Mouse (Mus musculus) lung, embryonic 15.5 days (tissue): ENCODE measurements at regions not wholly inside any gene's neighbourhood (a gene's known extent, or its start where the extent isn't known, plus 50 kb on each side); places are given as distances from the start of the nearest gene placed in this dataset.

ENCODE experiments used
- ATAC-seq: fragments of 200-750 bp; cut with Nextera tagmentation; 2 replicates; pipeline ENCODE4 v1.8.0; 2017; ENCODE audit warnings: moderate number of reproducible peaks, borderline replicate concordance; ENCODE audit not compliant: low FRiP score, low TSS enrichment; ENCODE audit errors: extremely low read depth
- H3K27ac ChIP-seq: fragments of 300-500 bp; sonication (generic); 2 replicates; pipeline ENCODE4 v1.5.1; 2015; ENCODE audit warnings: moderate library complexity, mild to moderate bottlenecking, inconsistent platforms
- H3K27me3 ChIP-seq: fragments of 300-500 bp; sonication (generic); 2 replicates; pipeline ENCODE4 v1.6.1; 2015; ENCODE audit warnings: inconsistent platforms
- H3K36me3 ChIP-seq: fragments of 300-500 bp; sonication (generic); 2 replicates; pipeline ENCODE4 v1.6.1; 2015; ENCODE audit warnings: inconsistent platforms
- H3K4me1 ChIP-seq: fragments of 300-500 bp; sonication (generic); 2 replicates; pipeline ENCODE4 v1.6.1; 2015; ENCODE audit warnings: inconsistent platforms
- H3K4me2 ChIP-seq: fragments of 300-500 bp; sonication (generic); 2 replicates; pipeline ENCODE4 v1.6.1; 2015; ENCODE audit warnings: inconsistent platforms, mild to moderate bottlenecking, moderate library complexity
- H3K4me3 ChIP-seq: fragments of 300-500 bp; sonication (generic); 2 replicates; pipeline ENCODE4 v1.5.1; 2015; ENCODE audit warnings: mild to moderate bottlenecking, inconsistent platforms
- H3K9ac ChIP-seq: fragments of 300-500 bp; sonication (generic); 2 replicates; pipeline ENCODE4 v1.6.1; 2015; ENCODE audit warnings: inconsistent platforms
- H3K9me3 ChIP-seq: fragments of 300-500 bp; sonication (generic); 2 replicates; pipeline ENCODE4 v1.6.1; 2016; ENCODE audit warnings: inconsistent platforms
- WGBS: fragments of 180-500 bp; shearing (Covaris S2); methylation state at CpG from one replicate; pipeline ENCODE4 v1.1.7; 2015; 5-methylcytosine and 5-hydroxymethylcytosine counted together

DNA sequence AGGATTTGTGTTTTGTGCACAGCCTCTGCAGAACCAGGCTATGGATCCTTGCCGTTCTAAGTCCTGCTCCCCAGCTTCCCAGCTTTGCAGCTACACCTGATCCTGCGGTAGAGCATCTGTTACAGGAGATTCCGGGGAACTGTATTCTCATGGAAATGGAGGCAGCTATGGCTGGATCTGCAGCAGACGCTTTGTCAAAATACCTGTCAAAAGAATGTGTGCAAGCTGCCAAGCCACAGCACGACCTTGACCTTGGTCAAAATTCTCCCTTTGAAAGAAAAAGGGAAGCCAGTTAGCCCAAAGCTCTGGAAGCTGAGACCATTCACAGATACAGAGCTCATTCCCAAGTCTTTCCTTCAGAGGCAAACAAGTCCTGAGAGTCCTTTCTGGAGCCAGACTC lies 255.3 kb downstream of the Med13l start:
- Histone ChIP-seq H3K27ac (no peak overlapping the region), H3K27me3 (no peaks in the 10 kb centered on the region; the same call in 1 of the 2 replicates), H3K4me2 (no peak overlapping the region), H3K9ac (no peak overlapping the region), H3K4me1 (no peaks in the 10 kb centered on the region), H3K36me3 (no peaks in the 10 kb centered on the region), H3K4me3 (no peak overlapping the region), H3K9me3 (no peaks in the 10 kb centered on the region)
- whole genome bisulfite sequencing = 58% methylated on average over 5 of the region's 5 CpGs
- ATAC-seq = no peak

DNA sequence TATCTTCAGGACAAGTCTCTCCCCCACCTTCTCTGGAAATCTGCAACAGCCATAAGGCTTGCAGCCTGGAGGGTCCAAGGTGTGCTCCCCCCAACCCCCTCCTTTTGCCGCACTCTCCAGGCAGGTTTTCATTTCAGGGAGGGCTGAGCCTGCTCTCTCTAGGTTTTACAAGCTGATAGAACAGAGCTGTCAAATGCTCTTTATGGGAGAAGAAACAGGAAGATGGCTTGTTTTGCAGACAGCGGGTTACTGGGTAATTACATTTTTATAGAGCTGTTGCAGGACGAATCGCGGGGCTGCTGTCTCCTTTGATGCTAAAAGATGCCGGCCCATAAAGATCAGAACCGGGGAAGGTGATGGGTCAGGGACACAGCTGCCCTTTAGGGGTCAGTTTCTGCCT lies 257.8 kb downstream of the Med13l start:
- no peak overlapping the region for H3K27ac ChIP-seq
- no peak overlapping the region for H3K4me2 ChIP-seq
- no peak for ATAC-seq
- 28% methylated on average over 7 of the region's 7 CpGs for WGBS
- H3K9ac ChIP-seq = no peak overlapping the region
- no peaks in the 10 kb centered on the region for H3K4me1 ChIP-seq
- no peaks in the 10 kb centered on the region for H3K36me3 ChIP-seq
- H3K27me3 ChIP-seq = no peaks in the 10 kb centered on the region; the same call in 1 of the 2 replicates
- no peaks in the 10 kb centered on the region for H3K9me3 ChIP-seq
- H3K4me3 ChIP-seq = no peak overlapping the region

DNA sequence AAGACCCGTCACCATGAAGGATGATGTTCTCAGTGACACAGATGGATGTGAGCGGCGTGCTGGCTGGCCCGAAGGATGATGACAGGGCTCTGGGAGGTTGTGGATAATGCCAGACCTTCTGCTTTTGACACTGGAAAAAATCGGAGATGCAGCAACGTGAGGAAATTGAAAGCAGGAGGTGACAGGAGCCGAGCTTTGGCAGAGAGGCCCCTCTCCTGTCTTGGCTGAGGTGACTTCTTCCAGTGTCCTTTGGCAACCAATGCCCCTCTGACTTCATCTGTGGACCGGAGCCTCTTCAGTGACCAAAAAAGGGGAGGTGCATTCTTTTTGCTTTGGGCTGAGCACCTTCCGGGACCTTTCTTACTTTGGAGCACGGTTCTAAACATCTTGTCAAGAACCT lies 264.3 kb downstream of the Med13l start:
- Histone ChIP-seq H3K27me3 (no peaks in the 10 kb centered on the region), H3K4me1 (no peaks in the 10 kb centered on the region), H3K4me2 (no peak overlapping the region), H3K4me3 (no peak overlapping the region), H3K9me3 (no peaks in the 10 kb centered on the region), H3K36me3 (no peaks in the 10 kb centered on the region), H3K9ac (no peak overlapping the region), H3K27ac (no peak overlapping the region)
- ATAC-seq = no peak
- WGBS = 67% methylated on average over 10 of the region's 10 CpGs

DNA sequence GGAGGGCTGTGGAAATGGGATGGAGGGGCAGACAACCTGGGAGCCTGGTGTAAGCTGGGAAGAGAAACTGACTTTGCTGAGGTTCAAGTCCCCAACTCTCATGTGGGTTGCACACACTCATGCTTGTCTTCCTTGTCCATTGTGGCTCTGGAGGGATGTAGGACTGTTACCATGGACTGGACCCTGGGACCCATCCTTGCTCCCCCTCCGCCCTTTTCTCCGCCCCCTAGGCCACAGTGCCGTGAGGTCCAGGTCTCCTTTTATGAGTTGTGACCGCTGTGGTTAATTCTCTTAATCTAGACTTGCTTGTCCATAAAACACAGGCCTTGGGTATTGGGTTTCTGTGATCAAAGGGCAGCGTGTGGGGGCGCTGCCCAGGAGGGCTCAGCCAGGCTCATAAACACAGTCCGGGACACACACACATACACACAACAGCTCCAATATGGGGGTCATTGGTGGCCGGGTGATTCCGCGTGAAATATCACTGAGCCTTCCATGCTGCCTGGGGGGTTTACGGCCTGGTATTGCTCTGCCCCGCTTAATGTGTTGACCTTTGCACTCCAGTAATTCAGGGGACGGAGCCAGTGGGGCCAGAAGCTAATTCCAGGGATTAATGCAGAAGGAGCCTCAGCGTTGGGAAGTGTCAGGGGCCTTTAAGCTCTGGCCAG lies 268.7 kb downstream of the Med13l start:
- H3K4me2 ChIP-seq = no peak overlapping the region
- H3K9ac ChIP-seq = no peak overlapping the region
- H3K4me1 ChIP-seq = no peaks in the 10 kb centered on the region
- H3K9me3 ChIP-seq = no peaks in the 10 kb centered on the region
- no peaks in the 10 kb centered on the region for H3K36me3 ChIP-seq
- ATAC-seq = no peak
- H3K4me3 ChIP-seq = no peak overlapping the region
- WGBS = 73% methylated on average over 14 of the region's 14 CpGs
- H3K27ac ChIP-seq = no peak overlapping the region
- no peaks in the 10 kb centered on the region for H3K27me3 ChIP-seq

DNA sequence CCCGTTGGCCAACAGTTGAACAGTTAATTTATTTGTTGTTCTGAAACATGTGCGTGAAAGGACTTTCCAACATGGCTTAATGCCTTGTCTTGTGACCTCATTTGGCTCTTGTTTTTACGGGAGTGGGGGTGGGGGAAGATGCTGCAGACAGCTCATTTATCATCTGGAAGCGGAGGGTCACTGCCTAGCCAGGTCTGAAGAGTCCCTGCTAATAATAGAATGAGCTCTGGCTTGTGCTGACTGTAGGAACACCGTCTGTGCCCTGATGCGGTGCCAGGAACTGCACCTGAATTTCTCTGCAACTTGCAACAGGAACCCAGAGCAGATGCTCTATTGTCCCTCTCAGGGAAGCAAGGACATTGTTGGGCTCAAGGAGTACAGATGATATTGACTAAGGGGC lies 272.2 kb downstream of the Med13l start:
- Histone ChIP-seq H3K27me3 (no peaks in the 10 kb centered on the region), H3K4me2 (no peak overlapping the region), H3K27ac (no peak overlapping the region), H3K36me3 (no peaks in the 10 kb centered on the region), H3K4me1 (no peaks in the 10 kb centered on the region), H3K4me3 (no peak overlapping the region), H3K9me3 (no peaks in the 10 kb centered on the region), H3K9ac (no peak overlapping the region)
- 24% methylated on average over 6 of the region's 6 CpGs for WGBS
- no peak for ATAC-seq

DNA sequence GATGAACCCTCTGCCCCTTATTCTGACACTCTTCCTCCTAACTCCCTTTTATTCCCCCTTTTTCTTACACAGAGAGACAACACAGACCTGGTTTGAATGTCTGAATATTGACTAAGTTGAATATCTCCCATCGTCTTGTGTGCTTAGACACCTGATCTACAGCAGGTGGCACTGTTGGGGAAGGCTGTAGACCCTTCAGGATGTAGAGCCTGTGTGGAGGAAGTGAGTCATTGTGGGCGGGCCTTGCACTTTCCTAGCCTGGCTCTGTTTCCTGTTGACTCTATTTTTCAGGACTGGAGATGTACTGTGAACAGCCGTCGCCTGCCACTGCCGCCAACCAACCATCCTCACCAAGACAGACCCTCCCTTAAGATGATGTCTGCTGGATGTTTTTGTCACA lies 273.6 kb downstream of the Med13l start:
- ATAC-seq = no peak
- Histone ChIP-seq H3K27me3 (no peaks in the 10 kb centered on the region), H3K4me3 (no peak overlapping the region), H3K4me1 (no peaks in the 10 kb centered on the region), H3K9ac (no peak overlapping the region), H3K9me3 (no peaks in the 10 kb centered on the region), H3K27ac (no peak overlapping the region), H3K36me3 (no peaks in the 10 kb centered on the region), H3K4me2 (no peak overlapping the region)
- WGBS = 79% methylated on average over 5 of the region's 5 CpGs

DNA sequence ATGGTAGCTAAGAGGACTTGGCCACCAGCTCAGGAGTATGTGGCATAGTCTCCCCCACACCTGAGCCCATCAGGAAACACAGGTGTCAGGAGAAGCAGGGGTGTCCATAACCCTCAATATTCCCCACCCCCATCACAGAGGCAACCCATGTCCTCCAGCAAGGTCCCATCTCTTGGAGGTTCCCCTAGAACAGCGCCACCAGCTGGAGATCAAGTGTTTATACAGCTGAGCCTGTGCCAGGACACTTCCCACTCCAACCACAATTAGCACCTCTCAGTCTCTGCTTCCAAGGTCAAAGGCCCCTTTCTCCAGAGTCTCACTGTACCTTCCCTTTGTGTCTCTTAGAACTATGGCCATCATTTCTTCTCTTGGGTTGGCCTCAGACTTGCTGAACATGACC lies 276.5 kb downstream of the Med13l start:
- Histone ChIP-seq H3K9ac (no peak overlapping the region), H3K9me3 (no peaks in the 10 kb centered on the region), H3K4me1 (peaks cover 19% of the 10 kb centered on the region), H3K27ac (no peak overlapping the region), H3K4me2 (no peak overlapping the region), H3K27me3 (no peaks in the 10 kb centered on the region), H3K36me3 (no peaks in the 10 kb centered on the region), H3K4me3 (no peak overlapping the region)
- no peak for ATAC-seq
- WGBS = 31% methylated on average over 1 of the region's 1 CpGs

DNA sequence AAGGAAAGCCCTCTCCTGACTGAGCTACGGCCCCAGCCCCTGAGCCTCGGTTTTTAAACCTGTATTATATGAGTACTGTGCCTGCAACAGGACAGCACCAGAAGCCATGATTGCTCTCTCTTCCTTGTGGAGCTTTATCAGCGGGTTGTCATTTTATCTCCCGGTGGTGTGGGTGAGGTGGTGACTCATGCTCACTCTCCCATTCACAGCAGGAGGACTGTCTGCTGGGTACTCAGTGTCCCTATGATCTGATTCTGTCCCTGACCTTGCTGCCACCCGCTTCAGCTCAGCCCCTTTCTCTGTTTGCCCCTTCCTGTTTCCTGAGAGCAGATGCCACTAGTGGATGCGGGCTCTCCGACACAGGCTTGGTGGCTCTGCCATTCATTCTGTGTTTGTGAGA lies 277.9 kb downstream of the Med13l start:
- H3K4me1 ChIP-seq = peaks cover 27% of the 10 kb centered on the region
- no peak overlapping the region for H3K9ac ChIP-seq
- no peaks in the 10 kb centered on the region for H3K36me3 ChIP-seq
- no peak overlapping the region for H3K4me3 ChIP-seq
- H3K27me3 ChIP-seq = no peaks in the 10 kb centered on the region
- no peak overlapping the region for H3K27ac ChIP-seq
- H3K9me3 ChIP-seq = no peaks in the 10 kb centered on the region
- H3K4me2 ChIP-seq = no peak overlapping the region
- 55% methylated on average over 7 of the region's 7 CpGs for WGBS
- no peak for ATAC-seq

DNA sequence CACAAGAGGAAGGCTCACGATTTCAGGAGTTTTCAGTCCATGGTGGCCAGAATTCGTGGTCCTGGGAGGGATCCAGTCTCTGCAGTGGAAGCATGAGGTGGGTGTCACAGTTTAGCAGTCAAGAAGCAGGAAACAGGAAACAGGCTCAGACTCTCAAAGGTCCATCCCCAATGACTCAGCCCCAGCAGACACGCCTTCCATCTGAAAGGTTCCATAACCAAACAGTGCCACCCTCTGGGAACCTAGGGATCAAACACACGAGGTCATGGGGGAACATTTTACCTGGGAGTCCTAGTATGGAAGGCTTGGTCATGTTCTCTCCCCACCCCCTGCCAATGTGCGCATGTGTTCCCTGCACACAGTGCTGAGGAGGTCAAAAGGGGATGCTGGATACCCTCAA lies 279.4 kb downstream of the Med13l start:
- H3K9ac ChIP-seq = no peak overlapping the region
- no peak overlapping the region for H3K4me2 ChIP-seq
- no peak for ATAC-seq
- H3K4me1 ChIP-seq = peaks cover 27% of the 10 kb centered on the region
- H3K27ac ChIP-seq = no peak overlapping the region
- H3K36me3 ChIP-seq = no peaks in the 10 kb centered on the region
- no peaks in the 10 kb centered on the region for H3K27me3 ChIP-seq
- H3K9me3 ChIP-seq = no peaks in the 10 kb centered on the region
- H3K4me3 ChIP-seq = no peak overlapping the region
- WGBS = 53% methylated on average over 5 of the region's 5 CpGs

DNA sequence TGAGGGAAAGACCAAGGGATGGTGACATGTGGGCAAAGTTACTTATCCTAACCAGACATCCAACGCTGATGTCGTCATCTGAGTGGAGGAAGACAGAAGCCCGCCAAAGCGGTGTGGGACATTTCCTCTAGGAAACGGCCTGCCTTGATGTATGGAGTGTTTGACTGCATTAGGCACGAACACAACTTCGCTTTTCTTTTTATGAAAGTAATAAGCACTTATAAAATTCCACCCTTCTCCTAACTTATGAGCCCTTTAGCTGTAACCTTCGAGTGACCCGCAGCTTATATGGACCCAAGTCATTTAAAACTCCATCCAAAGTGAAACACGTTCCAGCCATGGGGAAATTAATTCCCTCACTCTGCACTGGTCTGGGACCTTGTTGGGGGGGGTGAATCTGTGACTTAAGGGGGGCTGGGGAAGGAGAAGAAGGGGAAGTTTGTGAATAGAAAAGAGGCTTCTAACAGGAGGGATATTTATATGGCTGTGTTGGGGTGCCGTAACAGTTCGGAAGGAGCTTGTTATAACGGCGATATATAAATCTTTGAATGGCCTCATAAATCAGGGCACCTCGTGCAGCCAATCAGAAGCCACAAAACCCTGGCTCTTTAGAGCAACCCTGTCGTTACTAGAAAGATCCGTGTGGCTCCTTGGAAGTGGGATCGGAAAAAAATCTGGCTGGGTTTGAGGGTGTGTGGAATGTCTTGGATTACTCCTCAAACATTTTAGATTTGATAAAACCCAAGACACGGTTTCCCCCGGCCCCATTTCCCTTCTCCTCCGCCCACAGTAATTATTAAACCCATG lies 280.9 kb downstream of the Med13l start:
- H3K36me3 ChIP-seq = no peaks in the 10 kb centered on the region
- 26% methylated on average over 21 of the region's 21 CpGs for WGBS
- peak; percentile 64; the same call in 1 of the 2 replicates for ATAC-seq
- H3K27me3 ChIP-seq = no peaks in the 10 kb centered on the region
- peaks cover 27% of the 10 kb centered on the region for H3K4me1 ChIP-seq
- no peak overlapping the region for H3K4me3 ChIP-seq
- no peak overlapping the region for H3K9ac ChIP-seq
- H3K9me3 ChIP-seq = no peaks in the 10 kb centered on the region
- H3K4me2 ChIP-seq = peak overlapping the region; percentile 38
- peak overlapping the region; percentile 68 for H3K27ac ChIP-seq

DNA sequence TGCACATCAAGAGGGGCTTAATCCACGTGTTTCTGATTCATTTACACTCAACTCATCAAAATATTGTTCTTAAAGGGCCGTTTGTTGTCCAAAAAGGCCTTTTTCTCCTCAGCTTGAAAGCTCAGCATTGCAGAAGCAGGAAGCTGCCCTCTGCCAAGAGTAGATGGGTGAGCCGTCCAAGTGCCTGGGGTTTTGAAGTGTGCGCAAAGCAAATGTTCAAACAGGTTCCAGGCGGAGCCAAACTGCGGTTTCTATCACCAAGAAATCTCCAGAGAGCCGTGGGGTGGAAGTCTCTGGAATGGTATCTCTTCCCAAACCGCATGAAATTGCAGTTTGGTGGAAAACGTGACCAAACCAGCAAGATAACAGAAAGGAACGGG lies 281.5 kb downstream of the Med13l start:
- H3K9ac ChIP-seq = no peak overlapping the region
- H3K4me1 ChIP-seq = peaks cover 27% of the 10 kb centered on the region
- H3K27me3 ChIP-seq = no peaks in the 10 kb centered on the region
- no peaks in the 10 kb centered on the region for H3K36me3 ChIP-seq
- H3K9me3 ChIP-seq = no peaks in the 10 kb centered on the region
- WGBS = 12% methylated on average over 10 of the region's 10 CpGs
- ATAC-seq = peak; percentile 35; the same call in 1 of the 2 replicates
- peak overlapping the region; percentile 38 for H3K4me2 ChIP-seq
- H3K4me3 ChIP-seq = no peak overlapping the region
- peak overlapping the region; percentile 68 for H3K27ac ChIP-seq

DNA sequence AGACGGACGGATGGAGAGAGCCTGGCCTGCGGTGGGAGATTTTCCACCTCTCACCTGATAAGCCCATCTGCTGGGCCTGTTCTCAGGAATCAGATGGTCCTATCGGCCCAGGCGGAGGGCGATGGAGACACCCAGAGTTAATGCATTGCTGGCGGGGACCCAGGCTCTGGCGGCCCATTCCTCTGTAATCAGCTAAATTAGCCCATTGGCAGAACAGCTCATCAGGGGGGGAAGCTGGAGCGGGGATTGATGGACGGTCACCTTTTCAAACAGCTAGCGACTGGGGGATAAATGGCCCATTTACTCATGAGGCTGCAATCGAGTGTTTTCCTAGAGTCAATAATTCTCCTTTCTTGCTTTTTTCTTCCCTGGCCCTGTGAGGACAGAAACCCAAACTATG lies 296.5 kb downstream of the Med13l start:
- H3K9ac ChIP-seq = no peak overlapping the region
- H3K36me3 ChIP-seq = no peaks in the 10 kb centered on the region
- no peak overlapping the region for H3K27ac ChIP-seq
- H3K27me3 ChIP-seq = no peaks in the 10 kb centered on the region
- H3K4me2 ChIP-seq = no peak overlapping the region
- 36% methylated on average over 12 of the region's 12 CpGs for WGBS
- ATAC-seq = no peak
- no peak overlapping the region for H3K4me3 ChIP-seq
- 0 out of 2 replicates have a peak, but pooled peaks cover 3% of the 10 kb centered on the region for H3K4me1 ChIP-seq
- H3K9me3 ChIP-seq = no peaks in the 10 kb centered on the region
